In genomic region chr7:143285440-143285839, GRCm38 (mm10) we compare ENCODE assay signal across 16 mouse cellular contexts.
"Had no signal": no experiment of that assay in that cellular context is flagged by ENCODE, and none has a peak within 500 bp of the region (broad histone marks: within the 10 kb centered on the region; RNA-seq: fewer than 3 reads in every experiment).

No protein-coding gene starts in this region.

- H3K36me3 ChIP-seq: liver, embryonic 15.5 days; lung, embryonic 15.5 days; midbrain, embryonic 13.5 days; stomach, embryonic 15.5 days had no signal

- DNase-seq: kidney, adult 2 months; layer of hippocampus, adult 9-11 months; liver; lung, adult 18-20 months; lung, postnatal 10 days; lung, postnatal 36 days had no signal

- H3K4me3 ChIP-seq: layer of hippocampus, adult 2 months; limb, embryonic 10.5 days; limb, embryonic 13.5 days; liver, embryonic 12.5 days; liver, embryonic 15.5 days; lung, embryonic 15.5 days; midbrain, embryonic 13.5 days; stomach, embryonic 15.5 days had no signal

- H3K27ac ChIP-seq: kidney, postnatal 0 days; layer of hippocampus, adult 2 months; limb, embryonic 10.5 days; limb, embryonic 13.5 days; liver, embryonic 12.5 days; midbrain, embryonic 13.5 days; stomach, embryonic 15.5 days had no signal

- ATAC-seq: intestine, embryonic 16.5 days; liver, embryonic 12.5 days; midbrain, embryonic 13.5 days had no signal

- H3K27me3 ChIP-seq: limb, embryonic 13.5 days; liver, embryonic 12.5 days; liver, embryonic 15.5 days; lung, embryonic 15.5 days; midbrain, embryonic 13.5 days; stomach, embryonic 15.5 days had no signal
